Mouse (Mus musculus) bone marrow macrophage, adult 2 months (primary cell): ENCODE measurements around the gene Churc1. TPM values are rescaled to one million over a fixed set of nuclear protein-coding genes. Genes with fewer than 3 reads are reported as not detected.

ENCODE experiments used
- H3K27ac ChIP-seq: 2 replicates; pipeline ENCODE4 v1.5.1; 2012; ENCODE audit warnings: low read depth, low read length; ENCODE audit not compliant: insufficient read depth
- H3K4me1 ChIP-seq: 2 replicates; pipeline ENCODE4 v1.6.1; 2012; ENCODE audit warnings: low read length; ENCODE audit not compliant: control insufficient read depth, insufficient read depth
- H3K4me3 ChIP-seq: 2 replicates; pipeline ENCODE4 v1.5.1; 2012; ENCODE audit warnings: mild to moderate bottlenecking, low read length, moderate library complexity; ENCODE audit not compliant: insufficient read depth
- CTCF ChIP-seq: IDR thresholded peaks from 2 replicates; pipeline ENCODE4 v1.5.1; 2012; ENCODE audit warnings: low read depth, mild to moderate bottlenecking, low read length, moderate library complexity
- POLR2A ChIP-seq: IDR thresholded peaks from 2 replicates; pipeline ENCODE4 v1.6.1; 2012; ENCODE audit warnings: mild to moderate bottlenecking, low read depth, low read length, borderline replicate concordance
- polyA plus RNA-seq: library from polyadenylated mRNA; stranded (reverse); fragments of >200 nt; gene quantifications from 2 replicates; pipeline ENCODE4 v1.2.4, GENCODE M21; 2012; ENCODE audit not compliant: missing spikeins, insufficient read depth, insufficient read length

The Churc1 gene
- polyA plus RNA-seq, 1 experiment: 52.1 TPM

DNA sequence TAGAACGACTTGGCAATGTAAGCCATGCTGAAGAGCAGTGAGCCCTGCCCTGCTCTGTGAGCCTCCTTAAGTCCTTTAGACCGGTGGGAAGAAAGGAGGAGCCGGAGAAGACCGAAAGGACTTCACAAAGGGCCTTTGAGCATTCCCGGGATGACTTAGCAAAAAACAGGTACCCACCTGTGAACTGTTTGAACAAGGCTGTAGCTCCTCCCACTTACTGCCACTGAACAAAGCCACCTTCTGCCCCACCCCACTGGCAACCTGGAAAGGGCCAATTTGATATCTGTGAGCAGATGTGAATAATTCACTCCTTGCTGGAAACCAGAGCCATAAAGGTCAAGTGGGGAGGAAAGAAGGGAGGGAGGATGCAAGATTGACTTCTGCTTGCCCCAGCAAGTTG, 30.0 kb downstream of the Churc1 start, which contains the start of gene Gpx2:
Gene Gpx2 (minus strand): TSS at position 205 of the 400 bp plus-strand sequence.
- H3K27ac ChIP-seq: no peak within 1 kb of the TSS
- TF ChIP-seq CTCF: no peak
- no peak for TF ChIP-seq POLR2A
- H3K4me3 ChIP-seq: no peak within 1 kb of the TSS
- H3K4me1 ChIP-seq: no peaks in the 10 kb centered on the region

- H3K4me1 ChIP-seq: no peaks in the 10 kb centered on the region
These were observed 31.7 kb downstream of the Churc1 start for GRCm38 (mm10) chr12:76796938-76797539.

GRCm38 (mm10) chr12:76798008-76798720, 32.8 kb downstream of the Churc1 start:
- Histone ChIP-seq H3K27ac (no peak overlapping the region), H3K4me1 (no peaks in the 10 kb centered on the region), H3K4me3 (no peak overlapping the region)
- TF ChIP-seq CTCF (no peak), POLR2A (no peak)

More at GRCm38 (mm10) chr12:76796938-76797539, 31.7 kb downstream of the Churc1 start:
- TF ChIP-seq POLR2A (no peak), CTCF (no peak)
- no peak overlapping the region for H3K27ac ChIP-seq
- H3K4me3 ChIP-seq: no peak overlapping the region

GRCm38 (mm10) chr12:76803028-76803427, 37.7 kb downstream of the Churc1 start:
- Histone ChIP-seq H3K27ac (no peak overlapping the region), H3K4me3 (no peak overlapping the region), H3K4me1 (no peaks in the 10 kb centered on the region)
- TF ChIP-seq POLR2A (no peak), CTCF (no peak)

DNA sequence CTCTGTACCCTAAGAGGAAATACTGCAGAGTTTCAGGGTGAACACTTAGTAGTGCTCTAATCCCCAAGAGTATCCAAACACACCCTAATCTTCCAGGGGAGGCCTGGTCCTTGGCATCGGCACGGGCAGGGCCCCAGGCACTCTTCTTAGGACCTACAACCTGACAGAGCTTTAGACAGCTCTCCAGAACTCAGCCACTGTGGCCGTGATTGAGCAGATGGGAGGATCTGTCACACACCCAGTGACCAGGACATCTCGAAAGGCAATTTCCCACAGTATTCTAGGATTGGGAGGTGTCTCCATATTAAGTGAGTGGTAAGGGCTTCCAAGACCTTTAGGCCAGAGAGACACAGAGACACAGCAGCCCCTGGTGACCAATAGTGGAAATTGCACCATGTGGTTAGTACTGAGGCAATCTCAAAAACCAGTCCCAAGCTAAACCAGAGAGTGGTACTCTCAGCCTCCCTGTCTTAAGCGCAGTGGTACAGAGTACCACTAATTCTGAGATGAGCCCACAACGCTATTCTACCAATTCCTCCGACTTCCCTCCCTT, 38.4 kb downstream of the Churc1 start:
- H3K4me1 ChIP-seq: no peaks in the 10 kb centered on the region
- H3K27ac ChIP-seq: no peak overlapping the region
- TF ChIP-seq CTCF: no peak
- TF ChIP-seq POLR2A: no peak
- H3K4me3 ChIP-seq: no peak overlapping the region

GRCm38 (mm10) chr12:76805056-76805811, 39.9 kb downstream of the Churc1 start:
- no peak for TF ChIP-seq POLR2A
- no peak overlapping the region for H3K27ac ChIP-seq
- H3K4me1 ChIP-seq: no peaks in the 10 kb centered on the region
- H3K4me3 ChIP-seq: no peak overlapping the region

DNA sequence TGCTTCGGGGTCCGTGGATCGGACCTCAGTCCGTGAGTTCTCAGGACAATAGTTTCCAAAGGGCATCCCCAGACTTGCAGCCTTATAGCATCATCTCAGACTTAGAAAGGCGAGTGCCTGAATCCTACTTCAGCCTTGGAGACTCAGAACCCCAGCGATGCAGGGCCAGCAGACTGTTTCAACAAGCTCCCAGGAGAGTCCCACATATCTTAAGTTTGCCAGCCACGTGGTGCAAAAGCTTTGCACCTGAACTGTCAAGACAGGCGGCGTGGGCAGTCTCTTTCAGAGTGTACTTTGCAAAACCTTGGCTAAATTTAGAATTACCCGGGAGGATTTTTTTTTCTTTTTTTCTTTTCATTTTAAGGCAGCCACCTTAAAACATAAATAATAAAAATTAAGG, 42.5 kb downstream of the Churc1 start:
- TF ChIP-seq POLR2A (no peak), CTCF (no peak)
- Histone ChIP-seq H3K27ac (no peak overlapping the region), H3K4me3 (no peak overlapping the region), H3K4me1 (no peaks in the 10 kb centered on the region)

DNA sequence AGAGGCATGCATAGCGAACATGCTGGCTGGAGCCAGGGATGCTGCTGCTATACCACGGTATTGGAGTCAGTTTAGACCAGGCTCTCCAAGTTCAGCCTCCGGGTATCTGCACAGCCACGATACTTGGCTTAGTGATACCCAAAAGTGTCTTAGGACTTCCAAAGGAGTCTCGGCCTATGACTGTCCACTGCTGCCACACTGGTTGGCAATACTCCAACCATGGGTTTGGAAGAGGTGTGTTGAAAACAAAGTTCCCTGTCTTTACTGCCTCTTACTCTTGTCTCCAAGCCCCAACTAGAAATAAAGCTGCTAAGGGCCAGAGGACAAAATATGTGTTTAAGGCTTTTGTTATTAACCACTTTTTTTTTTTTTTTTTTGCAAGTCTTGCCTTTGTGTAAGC, 45.2 kb downstream of the Churc1 start:
- Histone ChIP-seq H3K27ac (no peak overlapping the region), H3K4me3 (no peak overlapping the region), H3K4me1 (peaks cover 11% of the 10 kb centered on the region)
- TF ChIP-seq CTCF (no peak), POLR2A (no peak)

DNA sequence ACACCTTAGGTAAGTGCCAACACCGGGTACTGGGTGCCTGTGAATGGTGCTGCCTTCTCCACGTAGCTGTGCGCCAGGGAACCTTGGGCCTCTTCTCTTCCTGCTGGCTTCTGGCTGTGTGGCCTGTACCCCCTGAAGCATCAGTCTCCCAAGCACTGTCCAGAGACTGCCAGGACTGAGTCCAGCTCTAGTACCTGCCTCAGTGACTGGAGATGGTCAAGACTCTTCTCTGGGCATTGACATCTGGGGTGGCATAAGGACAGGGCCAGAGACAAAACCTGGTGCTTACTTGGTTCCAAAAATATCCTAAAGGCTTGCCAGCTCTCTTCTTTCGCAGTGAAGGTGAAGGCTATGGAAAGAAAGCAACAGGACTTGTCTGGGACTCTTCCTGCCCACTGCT, 45.7 kb downstream of the Churc1 start:
- no peak for TF ChIP-seq CTCF
- TF ChIP-seq POLR2A: no peak
- H3K27ac ChIP-seq: no peak overlapping the region
- H3K4me3 ChIP-seq: no peak overlapping the region
- H3K4me1 ChIP-seq: peaks cover 11% of the 10 kb centered on the region

DNA sequence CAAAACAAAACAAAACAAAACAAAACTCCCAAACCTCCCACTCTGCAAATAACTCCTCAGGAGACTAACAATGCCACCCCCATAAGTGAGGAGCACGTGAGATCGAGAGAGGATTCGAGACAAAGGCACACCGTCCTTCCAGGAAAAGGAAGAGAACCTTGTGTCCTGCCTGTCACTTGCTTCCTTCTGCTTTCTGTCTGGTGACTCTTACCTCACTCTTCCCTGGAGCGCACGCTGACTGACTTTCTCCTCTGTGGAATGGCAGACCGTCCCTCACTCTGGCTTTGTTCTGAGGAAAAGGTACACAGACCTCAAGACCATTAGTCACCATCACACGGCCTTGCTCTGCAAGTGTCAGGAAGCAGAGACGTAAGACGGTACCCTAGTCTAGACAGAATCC, 48.2 kb downstream of the Churc1 start:
- Histone ChIP-seq H3K4me3 (0 out of 2 replicates have a peak overlapping the region, but pooled peaks have one; percentile 4), H3K27ac (no peak overlapping the region), H3K4me1 (peaks cover 20% of the 10 kb centered on the region)
- TF ChIP-seq POLR2A: no peak
- no peak for TF ChIP-seq CTCF
